Mouse (Mus musculus) adrenal gland, postnatal 14 days (tissue): ENCODE results near the gene Thbs2. TPM values are rescaled to one million over a fixed set of nuclear protein-coding genes. Genes with fewer than 3 reads are reported as not detected.
"Not testable (repeated sequence)": the region's sequence is repeated elsewhere in the genome, so short reads cannot be mapped to it uniquely, and the experiment has no call there.

Experiments used
- DNase-seq: peaks from one replicate; pipeline ENCODE4 v3.0.0; 2021; ENCODE audit warnings: mixed read lengths
- total RNA-seq: library from RNA; stranded (reverse); gene quantifications from 2 replicates; pipeline ENCODE4 v1.2.3, GENCODE M21; 2021

Gene Thbs2
- total RNA-seq, 1 experiment from 2014 or later, result 6.4 TPM

- DNase-seq, result no peak
These were observed 65.1 kb downstream of the Thbs2 start for GRCm38 (mm10) chr17:14628901-14629300.

DNA sequence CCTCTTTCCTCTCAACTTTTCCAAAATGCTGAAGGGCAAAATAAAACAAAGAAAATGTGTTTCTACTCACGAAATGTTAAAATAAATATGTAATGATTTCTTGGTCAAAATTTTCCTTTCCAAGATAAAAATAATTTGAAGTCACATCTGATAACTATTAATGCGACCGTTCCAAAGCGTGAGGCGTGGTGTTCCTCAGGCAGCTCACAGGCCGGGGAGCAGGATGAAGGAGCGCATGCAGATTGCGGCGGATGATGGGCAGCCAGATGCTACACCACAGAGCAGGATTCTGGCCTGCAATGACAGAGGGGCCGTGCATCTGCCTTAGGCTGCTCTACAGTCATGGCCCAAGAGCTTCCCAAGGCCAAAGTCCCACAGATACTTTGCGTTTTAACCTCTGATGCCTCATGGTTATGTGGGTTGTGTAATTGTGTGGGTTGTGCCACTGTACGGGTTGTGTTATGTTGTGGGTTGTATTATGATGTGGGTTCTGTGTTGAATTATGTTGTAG lies 66.2 kb downstream of the Thbs2 start:
- no peak for DNase-seq

DNA sequence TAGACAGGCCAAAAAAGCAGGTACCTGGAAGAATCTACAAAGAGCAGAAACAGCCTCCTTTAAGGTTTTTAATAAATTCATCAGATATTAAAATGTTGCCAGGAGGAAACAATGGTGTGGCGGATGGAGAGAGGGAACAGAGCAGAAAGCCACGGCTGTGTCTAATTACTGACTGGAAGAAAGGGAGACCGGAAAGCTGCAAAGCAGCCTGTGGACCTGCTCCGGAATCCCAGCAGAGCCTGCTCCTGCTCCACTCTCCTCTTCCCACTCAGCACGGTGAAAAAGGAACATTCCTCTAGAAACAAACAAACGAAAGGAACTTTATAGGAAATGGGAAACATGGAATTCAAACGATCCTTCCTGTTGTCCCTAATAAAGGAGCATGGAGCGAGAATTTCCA lies 69.6 kb downstream of the Thbs2 start:
- no peak for DNase-seq

DNA sequence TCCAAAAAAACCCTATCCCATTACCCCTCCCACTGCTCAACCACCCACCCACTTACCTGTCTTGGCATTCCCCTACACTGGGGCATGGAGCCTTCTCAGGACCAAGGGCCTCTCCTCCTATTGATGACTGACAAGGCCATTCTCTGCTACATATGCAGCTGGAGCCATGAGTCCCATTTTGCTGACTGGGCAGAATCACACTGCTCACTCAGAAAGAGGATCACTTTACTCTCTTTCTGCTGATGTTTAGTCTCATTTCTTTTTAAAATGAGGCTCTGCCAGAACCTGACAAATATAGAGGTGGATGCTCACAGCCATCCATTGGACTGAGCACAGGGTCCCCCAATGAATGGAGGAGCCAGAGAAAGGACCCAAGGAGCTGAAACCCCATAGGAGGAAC lies 73.0 kb downstream of the Thbs2 start:
- not testable (repeated sequence) for DNase-seq

DNA sequence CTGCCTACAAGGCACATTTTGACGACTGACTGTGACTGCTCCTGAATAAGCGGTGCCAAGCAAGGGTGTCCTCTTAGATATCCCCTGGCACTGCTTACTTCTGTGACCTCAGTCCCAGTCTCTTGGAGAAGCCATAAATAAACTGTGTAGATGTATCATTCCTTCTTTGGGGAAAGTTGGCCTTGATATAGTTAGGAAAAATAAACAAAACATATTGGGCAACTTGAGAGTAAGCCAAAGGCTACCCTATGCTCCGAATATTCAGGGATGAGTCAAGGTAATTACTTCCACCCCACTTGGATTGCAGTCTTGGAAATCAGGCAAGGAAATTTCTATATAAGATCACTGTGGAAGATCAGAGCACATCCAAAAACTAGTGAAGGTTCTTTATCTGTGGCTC lies 74.0 kb downstream of the Thbs2 start:
- no peak for DNase-seq

DNA sequence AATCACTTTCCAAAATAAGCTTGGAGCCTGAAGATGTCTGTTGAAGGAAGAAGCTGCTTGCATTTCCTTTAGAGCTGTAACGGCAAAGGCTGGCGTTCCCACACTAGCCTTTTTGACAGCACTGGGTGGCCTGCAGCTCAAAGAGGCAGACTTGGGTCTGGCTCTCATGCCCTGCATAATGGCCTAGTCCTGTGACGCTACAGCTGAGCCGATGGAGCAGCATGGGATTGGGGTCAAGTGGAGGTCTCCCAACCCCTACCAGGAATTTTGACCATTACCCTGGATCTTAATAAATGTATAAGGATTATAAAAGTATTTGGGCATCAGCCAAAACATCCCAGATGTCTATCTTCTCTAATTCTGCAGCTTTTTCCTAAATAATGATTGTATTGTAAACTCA lies 75.0 kb downstream of the Thbs2 start:
- no peak for DNase-seq

Other genes with a start within 250 kb of the Thbs2 start
- 5.2 and 7.8 TPM in 2 replicates for gene Wdr27, start 248.9 kb upstream of the Thbs2 start, total RNA-seq
- 29.7 and 30.5 TPM in 2 replicates for gene 1600012H06Rik, start 248.9 kb upstream of the Thbs2 start, total RNA-seq